Mouse (Mus musculus): Measurements from ENCODE around the gene Btbd8. TPM values are rescaled to one million over a fixed set of nuclear protein-coding genes. Genes with fewer than 3 reads are reported as not detected.

Btbd8 gene
- total RNA-seq, 1 experiment from 2014 or later: 4.3 TPM

DNA sequence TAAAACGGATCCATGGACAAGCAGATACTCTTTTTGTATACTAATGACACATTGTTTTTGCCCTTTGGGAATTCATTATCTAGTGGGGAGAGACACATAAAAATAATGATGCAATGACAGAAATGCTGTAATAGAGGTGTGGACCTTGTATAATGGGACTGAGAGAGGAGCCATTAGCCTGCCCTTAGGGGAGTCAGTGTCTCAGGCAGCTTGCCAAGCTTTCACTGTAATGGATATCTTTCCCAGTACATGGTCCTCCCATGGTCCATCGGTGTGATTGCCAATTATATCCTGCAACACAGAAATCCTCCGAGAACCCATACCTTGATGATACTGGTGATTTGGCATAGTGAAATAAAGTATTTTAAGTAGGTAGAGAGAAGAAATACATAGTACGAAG is 6.5 kb downstream of the Btbd8 start:
- ATAC-seq (replicated peaks; ENCODE audit: insufficient number of reproducible peaks, low FRiP score, low TSS enrichment, poor library complexity, severe bottlenecking): no peak

- ATAC-seq (replicated peaks; ENCODE audit: insufficient number of reproducible peaks, low FRiP score, low TSS enrichment, poor library complexity, severe bottlenecking): no peak
Observed at GRCm38 (mm10) chr5:107447977-107448376, 10.2 kb downstream of the Btbd8 start.

GRCm38 (mm10) chr5:107448784-107449183 is 11.0 kb downstream of the Btbd8 start:
- no peak for ATAC-seq (replicated peaks; ENCODE audit: insufficient number of reproducible peaks, low FRiP score, low TSS enrichment, poor library complexity, severe bottlenecking)

GRCm38 (mm10) chr5:107449620-107450019 is 11.8 kb downstream of the Btbd8 start:
- no peak for ATAC-seq (replicated peaks; ENCODE audit: insufficient number of reproducible peaks, low FRiP score, low TSS enrichment, poor library complexity, severe bottlenecking)

DNA sequence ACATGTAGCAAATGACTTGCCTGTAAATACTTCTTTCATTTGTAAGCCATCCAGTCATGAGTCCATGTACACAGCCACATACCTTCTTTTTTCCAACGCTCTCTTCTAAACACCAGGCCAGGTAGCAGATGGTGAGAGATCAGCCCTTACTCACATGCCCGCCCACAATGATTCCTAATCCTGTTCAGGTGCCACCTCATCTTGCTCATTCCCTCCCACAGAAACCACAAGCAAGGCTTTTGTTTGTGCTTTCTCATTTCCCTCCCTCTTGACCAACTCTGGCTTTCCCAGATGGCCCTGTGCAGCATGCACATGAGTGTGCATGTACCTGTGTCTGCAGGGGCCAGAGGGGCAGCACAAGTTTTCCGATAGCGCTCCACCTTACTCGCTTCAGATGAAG is 12.5 kb downstream of the Btbd8 start:
- no peak for ATAC-seq (replicated peaks; ENCODE audit: insufficient number of reproducible peaks, low FRiP score, low TSS enrichment, poor library complexity, severe bottlenecking)

DNA sequence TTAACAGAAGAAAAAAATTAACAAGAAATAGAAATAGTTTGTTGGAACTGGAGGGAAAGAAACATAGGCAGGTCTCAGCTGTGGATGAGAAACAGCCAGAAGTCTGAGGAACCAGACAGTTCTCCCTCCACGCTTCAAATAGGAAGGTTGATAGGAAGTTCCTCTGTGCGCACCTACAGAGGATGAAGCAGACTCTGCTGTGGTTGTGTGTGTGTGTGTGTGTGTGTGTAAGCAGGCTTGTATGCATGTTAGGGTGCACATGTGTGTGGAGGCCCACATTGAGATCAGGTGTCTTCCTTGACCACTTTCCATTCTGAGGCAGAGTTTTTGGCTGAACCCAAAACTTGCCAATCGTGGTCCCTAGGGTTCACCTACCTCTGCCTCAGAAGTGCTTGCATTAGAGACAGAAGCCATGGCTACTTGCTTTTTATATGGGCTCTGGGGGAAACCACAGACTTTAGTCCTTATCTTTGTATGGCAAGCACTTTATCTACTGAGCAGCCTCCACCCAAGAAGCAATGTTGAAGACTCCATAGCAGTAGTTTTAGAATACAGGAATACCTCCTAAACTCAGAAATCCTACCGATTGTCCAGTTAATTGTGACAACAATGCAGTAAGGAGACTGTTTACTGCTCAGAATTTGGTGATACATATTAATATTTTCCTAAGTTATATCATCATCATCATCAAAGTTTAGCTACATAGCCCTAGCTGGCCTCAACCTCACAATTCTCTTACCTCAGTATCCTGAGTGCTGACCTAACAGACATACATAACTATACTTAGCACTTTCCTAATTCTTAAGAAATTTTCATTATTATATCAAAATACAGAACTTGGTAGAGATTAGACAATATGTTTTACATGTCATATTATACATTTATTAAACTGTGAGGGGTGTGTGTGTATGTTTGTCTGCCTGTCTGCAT is 24.6 kb downstream of the Btbd8 start:
- ATAC-seq (replicated peaks; ENCODE audit: insufficient number of reproducible peaks, low FRiP score, low TSS enrichment, poor library complexity, severe bottlenecking): no peak

GRCm38 (mm10) chr5:107466501-107466900 is 28.7 kb downstream of the Btbd8 start:
- ATAC-seq (replicated peaks; ENCODE audit: insufficient number of reproducible peaks, low FRiP score, low TSS enrichment, poor library complexity, severe bottlenecking): no peak

- ATAC-seq (replicated peaks; ENCODE audit: insufficient number of reproducible peaks, low FRiP score, low TSS enrichment, poor library complexity, severe bottlenecking): no peak
Observed at GRCm38 (mm10) chr5:107467098-107467497, 29.3 kb downstream of the Btbd8 start.

GRCm38 (mm10) chr5:107470600-107471329 is 33.0 kb downstream of the Btbd8 start:
- ATAC-seq (replicated peaks; ENCODE audit: insufficient number of reproducible peaks, low FRiP score, low TSS enrichment, poor library complexity, severe bottlenecking): no peak

- ATAC-seq (replicated peaks; ENCODE audit: insufficient number of reproducible peaks, low FRiP score, low TSS enrichment, poor library complexity, severe bottlenecking): no peak
Observed at GRCm38 (mm10) chr5:107480194-107480593, 42.4 kb downstream of the Btbd8 start.

- no peak for ATAC-seq (replicated peaks; ENCODE audit: insufficient number of reproducible peaks, low FRiP score, low TSS enrichment, poor library complexity, severe bottlenecking)
Observed at GRCm38 (mm10) chr5:107488996-107489395, 51.2 kb downstream of the Btbd8 start.

GRCm38 (mm10) chr5:107491036-107491435 is 53.2 kb downstream of the Btbd8 start:
- ATAC-seq (replicated peaks; ENCODE audit: insufficient number of reproducible peaks, low FRiP score, low TSS enrichment, poor library complexity, severe bottlenecking): no peak

DNA sequence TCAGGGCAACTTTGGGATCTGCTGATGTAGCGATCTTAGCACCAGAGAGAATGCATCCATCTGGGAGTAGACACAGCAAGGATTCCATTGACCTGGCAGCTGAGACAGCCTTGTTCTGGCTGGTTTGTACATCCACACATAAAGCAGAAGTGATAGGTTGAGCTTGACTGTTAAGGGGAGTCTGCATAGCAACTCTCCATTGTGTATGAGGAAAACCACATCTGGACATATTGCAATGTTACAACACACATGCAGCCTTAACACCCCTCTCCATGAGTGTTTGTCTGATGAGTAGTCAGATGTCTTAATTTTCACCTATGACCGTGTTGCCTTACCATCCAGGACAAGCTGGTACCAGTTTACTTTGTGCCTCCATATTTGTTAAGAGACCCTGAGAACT is 54.7 kb downstream of the Btbd8 start:
- no peak for ATAC-seq (replicated peaks; ENCODE audit: insufficient number of reproducible peaks, low FRiP score, low TSS enrichment, poor library complexity, severe bottlenecking)

DNA sequence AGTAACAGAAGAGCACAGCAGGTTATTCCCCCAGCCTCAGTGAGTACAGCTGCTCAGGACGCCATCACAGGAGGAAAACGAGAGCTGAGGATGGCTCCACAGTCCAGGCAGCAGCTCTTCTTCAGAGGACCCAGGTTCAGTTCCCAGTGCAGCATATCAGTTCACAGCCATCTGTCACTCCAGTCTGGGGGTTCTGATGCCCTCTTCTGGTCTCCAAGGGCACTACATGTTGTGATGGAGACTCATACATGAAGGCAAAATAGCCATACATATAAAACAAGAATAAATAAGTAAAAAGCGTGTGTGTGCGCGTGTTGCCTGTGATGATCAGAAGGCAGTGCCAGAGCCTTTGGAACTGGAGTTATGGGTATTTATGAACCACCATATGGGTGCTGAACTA is 57.0 kb downstream of the Btbd8 start:
- ATAC-seq (replicated peaks; ENCODE audit: insufficient number of reproducible peaks, low FRiP score, low TSS enrichment, poor library complexity, severe bottlenecking): no peak

GRCm38 (mm10) chr5:107496047-107496446 is 58.2 kb downstream of the Btbd8 start:
- ATAC-seq (replicated peaks; ENCODE audit: insufficient number of reproducible peaks, low FRiP score, low TSS enrichment, poor library complexity, severe bottlenecking): no peak

DNA sequence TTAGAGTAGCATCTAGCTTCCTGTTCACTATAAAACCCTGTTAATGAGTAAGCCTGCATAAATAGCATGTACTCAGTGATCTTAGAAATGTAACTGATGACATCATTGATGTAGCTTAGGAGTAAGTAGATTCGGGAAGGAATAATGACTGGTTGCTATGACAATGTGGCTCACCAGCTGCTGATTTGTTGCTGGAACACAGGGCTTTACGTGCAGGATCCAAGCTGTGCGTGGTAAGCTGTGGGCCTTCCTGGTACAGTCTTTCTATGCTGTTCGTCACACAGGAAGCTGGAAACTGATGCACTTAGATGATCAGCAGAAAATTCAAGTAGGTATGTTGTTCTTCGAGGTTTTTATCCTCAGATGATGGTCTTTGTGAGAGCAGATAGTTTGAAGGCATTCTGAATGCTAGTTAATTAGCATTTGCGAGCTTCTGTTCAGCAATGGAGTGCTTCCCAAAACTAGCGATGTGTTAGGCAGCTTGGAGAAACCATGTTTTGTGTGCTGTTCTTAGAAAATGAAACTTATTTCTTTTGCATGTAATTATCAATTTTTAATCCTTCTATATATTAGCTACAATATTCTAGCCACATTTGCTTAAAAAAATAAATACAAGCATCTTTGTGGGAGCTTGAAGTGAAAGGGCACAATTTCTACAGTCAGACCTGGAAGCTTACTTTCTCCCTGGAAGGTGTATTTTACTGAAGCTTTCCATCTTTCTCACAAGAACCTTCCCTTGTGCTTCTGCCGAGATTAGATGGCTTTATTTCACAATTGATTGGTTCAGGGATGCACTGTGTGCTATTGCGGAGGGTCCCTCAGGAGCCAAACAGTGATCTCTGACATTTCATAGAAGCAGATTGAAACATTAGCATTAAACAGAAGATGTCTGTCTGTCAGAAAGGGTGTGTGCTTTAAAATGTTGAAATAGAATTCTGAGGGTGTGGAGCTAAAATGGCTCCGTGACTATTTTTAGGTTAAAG is 60.0 kb downstream of the Btbd8 start:
- no peak for ATAC-seq (replicated peaks; ENCODE audit: insufficient number of reproducible peaks, low FRiP score, low TSS enrichment, poor library complexity, severe bottlenecking)

GRCm38 (mm10) chr5:107498806-107499310 is 61.1 kb downstream of the Btbd8 start:
- no peak for ATAC-seq (replicated peaks; ENCODE audit: insufficient number of reproducible peaks, low FRiP score, low TSS enrichment, poor library complexity, severe bottlenecking)

DNA sequence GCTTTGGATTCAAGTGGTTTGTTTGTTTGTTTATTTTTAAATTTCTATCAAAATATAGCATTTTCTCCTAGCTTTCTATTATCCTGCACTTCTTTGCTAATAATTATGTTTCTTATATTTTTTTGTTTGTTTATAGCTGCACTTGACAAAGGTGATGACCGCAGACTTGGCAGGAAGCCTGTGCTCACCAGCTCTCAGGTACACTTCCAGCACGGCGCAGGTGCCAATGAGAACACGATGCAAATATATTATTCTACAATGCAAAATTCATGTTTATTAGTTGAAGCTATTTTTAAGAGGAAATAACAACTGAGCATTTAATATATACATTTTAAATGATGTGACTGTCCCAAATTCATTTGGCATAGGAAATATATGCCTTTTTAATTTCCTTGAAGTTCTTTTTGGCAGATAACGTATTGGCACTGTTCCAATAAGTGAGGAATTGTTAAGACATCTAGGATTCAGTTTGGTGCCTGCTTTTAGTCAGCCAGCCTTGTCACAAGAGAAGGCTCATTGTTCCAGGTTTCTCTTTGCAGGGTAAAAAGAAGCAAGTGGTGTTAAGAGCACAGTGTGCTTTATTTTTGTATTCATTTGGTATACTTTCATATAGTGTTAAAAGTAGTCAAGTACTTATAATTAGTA is 62.2 kb downstream of the Btbd8 start:
- no peak for ATAC-seq (replicated peaks; ENCODE audit: insufficient number of reproducible peaks, low FRiP score, low TSS enrichment, poor library complexity, severe bottlenecking)

Measured in monocyte, adult 5-6 weeks (primary cell).